Mouse (Mus musculus) gonadal fat pad, adult 2 months (tissue): ENCODE results near the gene Bnc2. TPM values are rescaled to one million over a fixed set of nuclear protein-coding genes. Genes with fewer than 3 reads are reported as not detected.

Source experiments
- DNase-seq: peaks from one replicate; pipeline ENCODE4 v3.0.0-alpha.2; 2012; ENCODE audit warnings: low read depth
- polyA plus RNA-seq: library from polyadenylated mRNA; depleted of rRNA; stranded (reverse); fragments of >200 nt; gene quantifications from 2 replicates; pipeline ENCODE4 v1.2.3, GENCODE M21; 2012; rRNA removed

Bnc2 gene
- 6.8 and 11.0 TPM in 2 replicates for polyA plus RNA-seq

- DNase-seq, result no peak
Observed at GRCm38 (mm10) chr4:84675171-84675973, at the start of gene Bnc2. TSS of gene Bnc2 (minus strand) at chr4:84675275.

- DNase-seq, result no peak
Observed at GRCm38 (mm10) chr4:84707961-84708360, 32.9 kb upstream of the Bnc2 start.

GRCm38 (mm10) chr4:84685521-84686366 is 10.7 kb upstream of the Bnc2 start:
- no peak for DNase-seq

- DNase-seq, result no peak
Observed at GRCm38 (mm10) chr4:84685009-84685408, 9.9 kb upstream of the Bnc2 start.

GRCm38 (mm10) chr4:84675974-84676315 is 870 bp upstream of the Bnc2 start:
- no peak for DNase-seq

- DNase-seq, result no peak
Observed at GRCm38 (mm10) chr4:84674318-84675170, 531 bp downstream of the Bnc2 start.

- DNase-seq, result no peak
Observed at GRCm38 (mm10) chr4:84673681-84674307, 1.3 kb downstream of the Bnc2 start.

- no peak for DNase-seq
Observed at GRCm38 (mm10) chr4:84672181-84672791, 2.8 kb downstream of the Bnc2 start.

GRCm38 (mm10) chr4:84670996-84671395 is 4.1 kb downstream of the Bnc2 start:
- no peak for DNase-seq

GRCm38 (mm10) chr4:84669650-84670049 is 5.4 kb downstream of the Bnc2 start:
- no peak for DNase-seq

GRCm38 (mm10) chr4:84668949-84669605 is 6.0 kb downstream of the Bnc2 start:
- no peak for DNase-seq

- DNase-seq, result no peak
Observed at GRCm38 (mm10) chr4:84668226-84668625, 6.8 kb downstream of the Bnc2 start.

GRCm38 (mm10) chr4:84662228-84663065 is 12.6 kb downstream of the Bnc2 start:
- DNase-seq, result no peak

- no peak for DNase-seq
Observed at GRCm38 (mm10) chr4:84661341-84661740, 13.7 kb downstream of the Bnc2 start.

GRCm38 (mm10) chr4:84651786-84652185 is 23.3 kb downstream of the Bnc2 start:
- no peak for DNase-seq

GRCm38 (mm10) chr4:84646576-84646975 is 28.5 kb downstream of the Bnc2 start:
- DNase-seq, result no peak

- no peak for DNase-seq
Observed at GRCm38 (mm10) chr4:84639166-84639565, 35.9 kb downstream of the Bnc2 start.

- no peak for DNase-seq
Observed at GRCm38 (mm10) chr4:84637641-84638040, 37.4 kb downstream of the Bnc2 start.

- DNase-seq, result no peak
Observed at GRCm38 (mm10) chr4:84634751-84635150, 40.3 kb downstream of the Bnc2 start.

GRCm38 (mm10) chr4:84633991-84634390 is 41.1 kb downstream of the Bnc2 start:
- DNase-seq, result no peak
